Mouse (Mus musculus) left cerebral cortex, postnatal 10 days (tissue): Measurements from ENCODE around the gene Tph2. TPM values are rescaled to one million over a fixed set of nuclear protein-coding genes. Genes with fewer than 3 reads are reported as not detected.

Experiments used
- DNase-seq, 2 experiments: peaks; one replicate each; pipeline ENCODE4 v3.0.0; 2021 to 2022; ENCODE audit warnings: low spot score in 2 of 2, mixed read lengths in 1 of 2; ENCODE audit errors: extremely low spot score in 1 of 2
- intact Hi-C: fragments of 180-260 bp; cut with DNase I; formaldehyde crosslinking; loops from one replicate; pipeline ENCODE4 v1.15.1; 2025
- total RNA-seq, 2 experiments: library from RNA; stranded (reverse); gene quantifications; 2 replicates each; pipeline ENCODE4 v1.2.3; 2021

Gene Tph2
- total RNA-seq, 2 experiments from 2014 or later: 1.3 to 1.4 TPM

DNA sequence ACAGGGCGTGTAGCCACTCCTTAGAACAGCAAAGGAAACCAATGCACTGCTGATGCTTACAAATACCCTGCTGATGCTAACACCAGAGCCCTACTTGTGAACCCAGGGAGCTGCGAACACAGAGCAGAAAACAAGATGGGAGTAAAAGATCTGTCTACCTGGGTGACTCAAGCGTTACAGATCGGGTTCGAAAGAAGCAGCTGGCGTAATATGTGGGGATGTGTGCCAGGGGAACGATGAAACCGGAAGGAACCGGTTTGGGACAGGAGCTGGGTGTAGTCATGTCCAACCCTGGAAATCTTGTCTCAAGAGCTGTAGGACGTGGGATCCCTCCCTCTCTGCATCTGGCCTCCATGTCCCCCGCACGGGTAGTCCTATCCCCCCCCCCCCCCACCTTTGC, 134.1 kb downstream of the Tph2 start:
- no peak for DNase-seq
- intact Hi-C loops: no loop called here

DNA sequence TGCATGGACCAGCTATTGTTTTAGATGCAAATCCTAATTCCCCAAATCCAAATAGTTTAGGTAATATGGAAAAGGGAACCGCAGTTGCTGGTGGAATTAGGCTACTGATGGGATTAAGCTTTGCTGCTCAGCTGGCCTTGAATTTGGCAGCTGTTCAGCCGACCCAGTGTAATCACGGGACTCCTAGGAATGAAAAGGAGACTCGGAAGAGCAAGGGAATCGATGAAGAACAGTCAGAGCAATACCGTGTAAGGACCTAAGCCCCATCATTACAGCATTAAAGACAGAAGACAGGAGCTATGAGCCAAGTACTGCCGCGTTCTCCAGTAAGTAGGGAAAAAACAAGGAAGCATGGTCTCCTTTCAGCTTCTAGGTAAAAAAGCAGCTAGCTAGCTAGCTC, 134.6 kb downstream of the Tph2 start:
- no peak for DNase-seq
- intact Hi-C loops: no loop called here

- intact Hi-C loops: no loop called here
- no peak for DNase-seq
These were observed 136.3 kb downstream of the Tph2 start for GRCm38 (mm10) chr10:115048565-115048964.

GRCm38 (mm10) chr10:115035748-115036147, 149.1 kb downstream of the Tph2 start:
- intact Hi-C loops: no loop called here
- DNase-seq: no peak

Other genes starting within 250 kb of the Tph2 start
- gene Tbc1d15, start 66.4 kb upstream of the Tph2 start, total RNA-seq: 10 to 100 TPM; 35.4 to 43.9 TPM
- 10 to 100 TPM; 43.7 to 46.2 TPM for gene Rab21, start 130.6 kb upstream of the Tph2 start, total RNA-seq
- gene Tmem19, start 177.5 kb upstream of the Tph2 start, total RNA-seq: 10 to 100 TPM; 54.4 to 59.6 TPM
- 10 to 100 TPM; 11.8 TPM for gene Thap2, start 199.4 kb upstream of the Tph2 start, total RNA-seq
- gene Zfc3h1, start 199.9 kb upstream of the Tph2 start, total RNA-seq: 10 to 100 TPM; 49.4 to 49.8 TPM